Mouse (Mus musculus) c-Kit-negative CD71-positive TER-119-positive erythroid progenitor cells, embryonic 14.5 days (primary cell): ENCODE measurements around the gene Angel1.

Experiments
- DNase-seq: peaks from one replicate; pipeline ENCODE4 v3.0.0-alpha.2; 2013; ENCODE audit warnings: low read depth, low spot score

The Angel1 gene

GRCm38 (mm10) chr12:86726120-86726640 is at the start of gene Angel1:
Gene Angel1 (minus strand): TSS chr12:86726460.
- DNase-seq, result peak; percentile 72

- DNase-seq, result no peak
Observed at GRCm38 (mm10) chr12:86775561-86776280, 49.5 kb upstream of the Angel1 start.

GRCm38 (mm10) chr12:86772551-86772950 is 46.3 kb upstream of the Angel1 start:
- DNase-seq, result no peak

GRCm38 (mm10) chr12:86771823-86772427 is 45.7 kb upstream of the Angel1 start:
- DNase-seq, result peak; percentile 54

- no peak for DNase-seq
Observed at GRCm38 (mm10) chr12:86770927-86771326, 44.7 kb upstream of the Angel1 start.

- no peak for DNase-seq
Observed at GRCm38 (mm10) chr12:86770261-86770670, 44.0 kb upstream of the Angel1 start.

GRCm38 (mm10) chr12:86769819-86770218 is 43.6 kb upstream of the Angel1 start:
- DNase-seq, result no peak

- DNase-seq, result no peak
Observed at GRCm38 (mm10) chr12:86768986-86769580, 42.8 kb upstream of the Angel1 start.

GRCm38 (mm10) chr12:86767868-86768631 is 41.8 kb upstream of the Angel1 start:
- DNase-seq, result no peak

GRCm38 (mm10) chr12:86766467-86766866 is 40.2 kb upstream of the Angel1 start:
- DNase-seq, result no peak

- DNase-seq, result no peak
Observed at GRCm38 (mm10) chr12:86764060-86764459, 37.8 kb upstream of the Angel1 start.

- no peak for DNase-seq
Observed at GRCm38 (mm10) chr12:86761036-86761435, 34.8 kb upstream of the Angel1 start.

- no peak for DNase-seq
Observed at GRCm38 (mm10) chr12:86734319-86734810, 8.1 kb upstream of the Angel1 start, which contains the start of gene Lrrc74a. Gene Lrrc74a (plus strand): TSS chr12:86734369.

- DNase-seq, result no peak
Observed at GRCm38 (mm10) chr12:86725706-86726105, 554 bp downstream of the Angel1 start.

- DNase-seq, result no peak
Observed at GRCm38 (mm10) chr12:86724300-86724699, 2.0 kb downstream of the Angel1 start.

GRCm38 (mm10) chr12:86721453-86721852 is 4.8 kb downstream of the Angel1 start:
- DNase-seq, result no peak

- no peak for DNase-seq
Observed at GRCm38 (mm10) chr12:86719961-86720639, 6.2 kb downstream of the Angel1 start.

- DNase-seq, result no peak
Observed at GRCm38 (mm10) chr12:86716962-86717361, 9.3 kb downstream of the Angel1 start.

GRCm38 (mm10) chr12:86715401-86715800 is 10.9 kb downstream of the Angel1 start:
- DNase-seq, result no peak

- no peak for DNase-seq
Observed at GRCm38 (mm10) chr12:86714026-86714425, 12.2 kb downstream of the Angel1 start.

- no peak for DNase-seq
Observed at GRCm38 (mm10) chr12:86705843-86706242, 20.4 kb downstream of the Angel1 start.
